Mouse (Mus musculus) stomach, embryonic 16.5 days (tissue): ENCODE measurements around the gene Gm49378. TPM values are rescaled to one million over a fixed set of nuclear protein-coding genes. Genes with fewer than 3 reads are reported as not detected.

Experiments
- ATAC-seq: fragments of 200-750 bp; cut with Nextera tagmentation; 2 replicates; pipeline ENCODE4 v1.8.0; 2017; ENCODE audit warnings: moderate number of reproducible peaks, moderate TSS enrichment; ENCODE audit not compliant: insufficient read depth, low FRiP score
- H3K27ac ChIP-seq: fragments of 300-500 bp; sonication (generic); 2 replicates; pipeline ENCODE4 v1.5.1; 2014; ENCODE audit warnings: low read length
- H3K27me3 ChIP-seq: fragments of 300-500 bp; sonication (generic); 2 replicates; pipeline ENCODE4 v1.6.1; 2014; ENCODE audit warnings: low read length, control low read depth, mixed read lengths; ENCODE audit not compliant: control insufficient read depth, insufficient read depth
- H3K36me3 ChIP-seq: fragments of 300-500 bp; sonication (generic); 2 replicates; pipeline ENCODE4 v1.6.1; 2014; ENCODE audit warnings: low read length; ENCODE audit not compliant: control insufficient read depth, insufficient read depth
- H3K4me1 ChIP-seq: fragments of 300-500 bp; sonication (generic); 2 replicates; pipeline ENCODE4 v1.6.1; 2014; ENCODE audit warnings: low read length, control low read depth, mixed read lengths; ENCODE audit not compliant: control insufficient read depth, insufficient read depth
- H3K4me2 ChIP-seq: fragments of 300-500 bp; sonication (generic); 2 replicates; pipeline ENCODE4 v1.6.1; 2014; ENCODE audit warnings: low read depth, low read length, mixed read lengths
- H3K4me3 ChIP-seq: fragments of 300-500 bp; sonication (generic); replicated peaks from 2 replicates; pipeline ENCODE4 v1.5.1; 2014; ENCODE audit warnings: mild to moderate bottlenecking, low read length
- H3K9ac ChIP-seq: fragments of 300-500 bp; sonication (generic); 2 replicates; pipeline ENCODE4 v1.6.1; 2014; ENCODE audit warnings: low read length
- H3K9me3 ChIP-seq: fragments of 300-500 bp; sonication (generic); replicated peaks from 2 replicates; pipeline ENCODE4 v1.6.1; 2016; ENCODE audit warnings: low read length, control low read depth; ENCODE audit not compliant: control insufficient read depth
- WGBS: fragments of 180-500 bp; shearing (Covaris S2); extraction: QIAGEN DNeasy Blood & Tissue Kit; methylation state at CpG from one replicate; pipeline ENCODE4 v1.1.7; 2014; 5-methylcytosine and 5-hydroxymethylcytosine counted together
- polyA plus RNA-seq: library from polyadenylated mRNA; unstranded; fragments of >200 nt; fragmentation: Nextera tagmentation; extraction: Ambion mirVana; gene quantifications from 2 replicates; pipeline ENCODE4 v1.2.1, GENCODE M21; 2015

Gm49378 gene
- polyA plus RNA-seq, 1 experiment from 2014 or later: 2.0 TPM

DNA sequence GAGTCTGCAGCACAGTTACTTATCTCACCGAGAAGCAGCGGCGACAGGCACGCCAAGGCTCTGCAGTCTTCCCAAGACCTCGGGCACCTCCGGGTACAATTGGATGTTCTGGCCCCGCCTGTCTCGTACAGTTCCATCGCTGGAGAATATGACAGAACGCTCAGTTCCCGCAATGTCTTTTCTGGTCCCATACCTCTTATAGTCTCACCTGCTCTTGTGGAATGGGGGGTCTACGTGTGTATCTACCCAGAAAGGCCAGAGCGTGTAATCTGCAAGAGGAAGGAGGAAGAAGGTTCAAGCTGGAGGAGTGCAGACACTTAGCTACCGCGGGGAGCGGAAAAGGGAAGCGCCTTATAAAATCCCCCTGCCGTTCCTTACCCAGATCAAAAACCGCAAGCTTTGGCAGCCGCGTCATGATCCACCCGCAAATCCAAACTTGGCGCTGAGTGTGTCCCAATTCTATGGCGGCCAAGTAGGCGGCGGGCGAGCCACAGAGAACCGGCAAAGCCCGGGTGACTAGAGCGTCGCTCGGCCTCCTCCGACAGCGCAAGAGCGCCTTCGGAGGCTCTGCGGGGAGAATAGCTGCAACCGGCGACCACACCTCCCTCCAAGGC, 22.4 kb upstream of the Gm49378 start, which contains the start of gene Mdp1:
Mdp1 (minus strand) TSS at position 549 of the 614 bp plus-strand sequence.
- Histone ChIP-seq H3K9me3 (no peaks in the 10 kb centered on the region), H3K4me3 (peak within 1 kb of the TSS; percentile 72), H3K9ac (peak within 1 kb of the TSS; percentile 87), H3K4me1 (peaks cover 7% of the 10 kb centered on the region; the same call in 1 of the 2 replicates), H3K36me3 (peaks cover 5% of the 10 kb centered on the region), H3K27ac (peak within 1 kb of the TSS; percentile 50), H3K4me2 (peak within 1 kb of the TSS; percentile 51), H3K27me3 (no peaks in the 10 kb centered on the region)
- 0% methylated on average over 39 of the region's 39 CpGs for WGBS
- ATAC-seq: peak; percentile 94

DNA sequence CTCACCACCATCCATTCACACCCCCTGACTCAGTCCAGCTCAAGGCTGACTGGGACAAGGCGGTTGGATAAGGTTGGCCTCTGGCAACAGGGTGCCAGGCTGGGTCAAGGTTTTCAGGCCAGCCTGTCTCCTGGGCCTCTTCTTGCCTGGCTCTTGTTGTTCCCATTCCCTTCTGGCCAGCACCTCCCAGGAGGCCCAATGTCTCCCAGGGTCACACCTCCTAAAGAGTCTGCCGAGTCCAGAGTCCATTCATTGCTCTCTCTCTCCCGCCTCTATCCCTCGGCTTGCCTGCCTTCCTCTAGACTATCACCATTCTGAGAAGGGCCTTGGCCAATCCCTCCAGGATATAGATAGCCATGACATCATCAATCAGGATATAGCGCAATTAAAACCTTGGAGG, 20.3 kb upstream of the Gm49378 start:
- Histone ChIP-seq H3K4me3 (no peak overlapping the region), H3K4me2 (no peak overlapping the region), H3K27me3 (no peaks in the 10 kb centered on the region), H3K9ac (no peak overlapping the region), H3K9me3 (no peaks in the 10 kb centered on the region), H3K4me1 (peaks cover 7% of the 10 kb centered on the region; the same call in 1 of the 2 replicates), H3K36me3 (peaks cover 5% of the 10 kb centered on the region), H3K27ac (no peak overlapping the region)
- ATAC-seq: no peak
- WGBS: 89% methylated on average over 5 of the region's 5 CpGs

DNA sequence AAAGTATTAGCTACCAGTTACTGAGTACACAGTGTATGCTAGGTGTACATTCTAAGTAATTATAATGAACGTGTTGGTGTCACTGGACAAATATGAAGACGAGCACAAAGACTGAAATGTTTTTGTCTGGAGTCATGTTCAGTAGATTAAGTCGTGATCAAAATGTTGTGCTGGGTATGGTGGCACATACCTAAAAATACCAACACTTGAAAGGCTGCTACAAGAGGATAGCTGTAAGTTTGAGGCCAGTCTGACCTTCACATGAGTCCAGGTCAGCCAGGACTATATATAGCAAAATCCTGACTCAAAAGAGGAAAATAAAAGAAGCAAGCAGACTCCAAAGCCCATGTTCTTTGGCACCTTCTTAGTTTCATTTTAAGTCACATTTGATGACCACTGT, 19.2 kb upstream of the Gm49378 start:
- WGBS: 84% methylated on average over 3 of the region's 3 CpGs
- Histone ChIP-seq H3K4me2 (no peak overlapping the region), H3K9ac (no peak overlapping the region)

DNA sequence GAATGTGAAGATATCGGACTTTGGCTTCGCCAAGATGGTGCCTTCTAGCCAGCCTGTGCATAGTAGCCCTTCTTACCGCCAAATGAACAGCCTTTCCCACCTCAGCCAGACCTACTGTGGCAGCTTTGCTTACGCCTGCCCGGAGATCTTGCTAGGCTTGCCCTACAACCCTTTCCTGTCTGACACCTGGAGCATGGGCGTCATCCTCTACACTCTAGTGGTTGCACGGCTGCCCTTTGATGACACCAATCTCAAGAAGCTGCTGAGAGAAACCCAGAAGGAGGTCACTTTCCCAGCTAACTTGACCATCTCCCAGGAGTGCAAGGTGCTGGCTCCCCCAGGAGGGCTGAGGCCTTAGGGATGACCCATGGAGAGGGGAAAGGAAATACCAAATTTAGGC, 13.8 kb upstream of the Gm49378 start:
- Histone ChIP-seq H3K9me3 (no peaks in the 10 kb centered on the region), H3K9ac (no peak overlapping the region), H3K27ac (no peak overlapping the region), H3K4me3 (no peak overlapping the region), H3K36me3 (peaks cover 2% of the 10 kb centered on the region; the same call in 1 of the 2 replicates), H3K27me3 (no peaks in the 10 kb centered on the region), H3K4me1 (no peaks in the 10 kb centered on the region), H3K4me2 (no peak overlapping the region)
- no peak for ATAC-seq
- WGBS: 82% methylated on average over 7 of the region's 7 CpGs

More for the DNA sequence above, 19.2 kb upstream of the Gm49378 start:
- no peak for ATAC-seq
- Histone ChIP-seq H3K36me3 (0 out of 2 replicates have a peak, but pooled peaks cover under 1% of the 10 kb centered on the region), H3K27ac (no peak overlapping the region), H3K27me3 (no peaks in the 10 kb centered on the region), H3K4me3 (no peak overlapping the region), H3K4me1 (peaks cover 7% of the 10 kb centered on the region; the same call in 1 of the 2 replicates), H3K9me3 (no peaks in the 10 kb centered on the region)

DNA sequence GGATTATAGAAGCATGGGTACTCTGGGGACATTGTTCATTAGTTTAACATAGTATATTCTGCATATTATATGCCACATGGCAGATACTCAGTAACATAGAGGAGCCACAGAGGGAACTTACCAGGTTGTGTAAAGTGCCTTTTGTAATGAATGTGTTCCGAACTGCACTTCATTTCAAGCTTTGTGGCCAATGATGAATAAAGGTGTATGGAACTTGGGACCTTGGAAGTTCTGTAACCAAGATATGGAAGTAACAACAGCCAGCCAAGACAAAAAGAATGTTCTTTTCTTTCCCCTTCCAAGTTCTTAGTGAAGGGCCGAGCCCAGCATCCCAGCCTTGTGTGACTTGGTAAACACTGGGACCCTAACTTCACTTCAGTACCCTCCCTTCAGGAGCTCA, 12.2 kb upstream of the Gm49378 start, which contains the start of gene Tssk4:
Tssk4 (plus strand) TSS at position 301 of the 400 bp plus-strand sequence.
- Histone ChIP-seq H3K9me3 (no peaks in the 10 kb centered on the region), H3K9ac (no peak within 1 kb of the TSS), H3K4me3 (no peak within 1 kb of the TSS), H3K27me3 (no peaks in the 10 kb centered on the region), H3K4me2 (no peak within 1 kb of the TSS), H3K36me3 (peaks cover 6% of the 10 kb centered on the region; the same call in 1 of the 2 replicates), H3K27ac (no peak within 1 kb of the TSS), H3K4me1 (peaks cover 2% of the 10 kb centered on the region)
- no peak for ATAC-seq
- WGBS: 94% methylated on average over 2 of the region's 2 CpGs

DNA sequence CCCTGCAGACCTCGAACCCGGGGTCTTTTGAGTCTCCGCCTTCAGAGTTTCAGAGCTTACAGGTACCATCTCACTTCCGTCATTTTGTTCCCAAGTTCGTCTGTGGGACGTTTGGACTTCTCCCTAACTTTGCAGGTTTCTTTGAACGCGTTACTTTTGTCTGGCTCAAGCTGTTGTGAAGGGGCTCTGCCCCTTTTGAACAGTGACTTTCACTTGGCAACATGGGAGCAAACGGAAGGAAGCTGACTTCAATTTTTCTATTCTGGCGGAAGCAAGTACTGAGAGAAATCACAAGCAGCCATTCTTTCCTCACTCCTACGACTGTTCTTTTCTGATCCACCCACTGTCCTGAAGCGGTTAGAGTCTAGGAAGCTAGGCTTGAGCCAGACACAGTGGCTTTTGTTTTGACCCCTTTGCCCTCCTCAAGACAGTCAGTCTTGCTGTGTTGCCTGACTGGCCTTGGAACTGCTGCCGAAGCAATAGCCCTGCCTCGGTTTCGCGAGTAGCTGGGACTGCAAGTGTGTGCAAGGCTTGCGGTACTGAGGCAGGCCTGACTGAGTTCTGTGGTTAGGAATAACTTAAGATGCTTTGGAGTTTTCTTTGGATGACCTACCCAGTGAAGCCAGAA, 6.7 kb upstream of the Gm49378 start:
- H3K4me1 ChIP-seq: peaks cover 16% of the 10 kb centered on the region
- peak overlapping the region; percentile 99 for H3K4me3 ChIP-seq
- no peaks in the 10 kb centered on the region for H3K9me3 ChIP-seq
- peak overlapping the region; percentile 96 for H3K4me2 ChIP-seq
- 17% methylated on average over 17 of the region's 17 CpGs for WGBS
- H3K27ac ChIP-seq: peak overlapping the region; percentile 97
- H3K36me3 ChIP-seq: peaks cover 20% of the 10 kb centered on the region
- ATAC-seq: no peak
- H3K9ac ChIP-seq: peak overlapping the region; percentile 99
- no peaks in the 10 kb centered on the region for H3K27me3 ChIP-seq

DNA sequence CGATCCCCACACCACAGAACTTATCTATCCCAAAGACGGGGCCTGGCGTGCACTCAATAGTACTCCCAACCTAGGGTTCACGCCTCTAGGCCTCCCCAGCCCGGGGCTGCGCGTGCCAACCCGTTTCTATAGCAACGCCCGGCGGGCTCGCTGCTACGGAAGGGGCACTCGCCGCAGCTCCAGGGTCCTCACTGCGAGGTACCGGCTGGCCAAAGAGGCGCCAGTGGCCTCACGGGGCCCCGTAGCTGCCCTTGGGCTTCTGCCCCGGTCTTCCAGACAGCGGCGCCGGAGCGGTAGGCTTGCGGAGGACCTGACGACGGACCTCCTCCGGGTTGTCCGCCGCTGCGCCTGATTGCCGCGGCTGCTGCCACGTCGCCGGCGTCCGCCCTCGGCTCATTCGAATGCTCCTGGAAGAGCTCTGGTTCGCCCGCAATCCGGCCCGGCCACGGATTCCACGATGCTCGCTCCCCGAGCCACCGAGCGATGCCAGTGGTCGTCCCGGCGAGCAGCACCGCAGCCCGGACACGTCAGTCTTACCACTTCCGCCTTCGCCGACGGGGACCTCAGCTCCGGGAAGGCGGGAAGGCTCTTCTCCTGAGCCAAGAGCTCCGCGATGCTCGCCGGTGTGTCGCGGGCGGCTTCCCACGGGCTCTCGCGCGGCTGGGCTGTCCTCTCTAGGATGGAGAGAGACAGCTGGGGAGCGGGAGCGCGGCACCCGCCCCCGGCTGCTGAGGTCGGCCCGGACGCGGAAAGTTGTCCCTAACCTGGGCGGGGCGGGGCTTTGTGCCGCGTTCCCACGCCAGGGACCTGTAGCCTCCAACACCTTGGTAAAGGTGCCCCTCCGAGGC, 5.6 kb upstream of the Gm49378 start, which contains the start of gene Tm9sf1:
Tm9sf1 (minus strand) TSS at position 747 of the 848 bp plus-strand sequence.
- Histone ChIP-seq H3K36me3 (peaks cover 20% of the 10 kb centered on the region), H3K9ac (peak within 1 kb of the TSS; percentile 99), H3K9me3 (no peaks in the 10 kb centered on the region), H3K4me2 (peak within 1 kb of the TSS; percentile 96), H3K4me1 (peaks cover 16% of the 10 kb centered on the region), H3K4me3 (peak within 1 kb of the TSS; percentile 99), H3K27me3 (no peaks in the 10 kb centered on the region), H3K27ac (peak within 1 kb of the TSS; percentile 97)
- peak; percentile 91 for ATAC-seq
- under 1% methylated on average over 89 of the region's 89 CpGs for WGBS

DNA sequence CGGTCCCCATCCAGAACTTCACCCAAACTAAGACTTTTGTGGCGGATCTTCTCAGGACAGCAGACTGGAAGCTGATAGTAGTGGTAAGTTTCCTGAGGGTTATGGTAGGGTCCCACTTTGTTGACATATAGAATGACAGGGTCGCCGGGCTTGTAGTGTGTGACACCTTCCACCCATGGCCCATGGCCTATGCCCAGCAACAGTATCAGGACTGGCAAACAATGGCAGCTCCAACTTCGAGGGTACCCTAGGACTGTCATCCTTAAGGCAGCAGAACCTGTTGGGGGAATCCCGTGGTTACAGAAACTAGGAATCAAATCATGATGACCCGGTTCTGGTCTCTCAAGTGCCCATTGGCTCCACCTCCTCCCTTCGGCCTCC, 5.0 kb upstream of the Gm49378 start:
- Histone ChIP-seq H3K36me3 (peaks cover 23% of the 10 kb centered on the region), H3K9ac (peak overlapping the region; percentile 99), H3K9me3 (no peaks in the 10 kb centered on the region), H3K4me2 (peak overlapping the region; percentile 96), H3K27ac (peak overlapping the region; percentile 97), H3K4me3 (peak overlapping the region; percentile 99), H3K27me3 (no peaks in the 10 kb centered on the region), H3K4me1 (peaks cover 16% of the 10 kb centered on the region)
- 18% methylated on average over 8 of the region's 8 CpGs for WGBS
- ATAC-seq: no peak
